Mouse (Mus musculus): ENCODE measurements around the gene 1700088E04Rik.

Gene 1700088E04Rik

GRCm38 (mm10) chr15:79131442-79131841 is 9.6 kb downstream of the 1700088E04Rik start:
- peak; percentile 94 for DNase-seq (ENCODE audit: low read depth, low spot score)

DNA sequence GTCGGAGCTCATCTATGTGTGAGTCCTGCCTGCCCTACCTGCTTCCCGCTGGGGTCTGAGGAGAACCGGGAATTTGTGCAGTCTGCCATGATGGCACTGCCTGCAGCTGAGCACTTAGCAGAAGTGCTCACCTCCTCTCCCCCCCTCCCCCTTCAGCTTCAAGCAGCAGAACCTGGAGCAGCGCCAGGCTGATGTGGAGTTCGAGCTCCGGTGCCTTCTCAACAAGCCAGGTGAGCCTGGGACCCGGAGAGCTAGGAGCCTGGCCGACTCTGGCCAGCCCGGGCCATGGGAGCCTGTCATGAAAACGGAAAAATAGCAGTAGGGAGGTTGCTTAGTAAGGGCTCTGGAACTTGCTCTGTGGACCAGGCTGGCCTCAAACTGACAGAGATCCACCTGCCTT is 10.3 kb downstream of the 1700088E04Rik start:
- DNase-seq (ENCODE audit: low read depth, low spot score): no peak

DNA sequence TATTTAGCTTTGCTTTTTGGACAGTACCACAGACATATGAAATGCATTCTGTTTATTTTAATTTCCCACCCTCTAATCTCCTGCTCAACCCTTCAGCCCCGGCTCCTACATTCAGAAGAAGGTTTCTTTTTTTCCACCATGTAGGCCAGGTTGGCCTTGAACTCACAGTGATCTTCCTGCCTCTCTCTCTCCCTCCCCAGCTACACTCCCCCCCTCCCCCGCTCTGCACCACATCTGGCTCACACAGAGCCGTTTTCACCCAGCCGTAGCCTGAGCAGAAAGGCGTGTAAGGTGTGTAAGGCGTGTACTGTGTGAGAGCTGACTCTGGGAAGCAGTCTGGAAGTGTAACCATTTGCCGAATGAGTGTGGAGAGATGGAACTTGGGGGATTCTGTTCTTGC is 11.7 kb downstream of the 1700088E04Rik start:
- DNase-seq (ENCODE audit: low read depth, low spot score): no peak

DNA sequence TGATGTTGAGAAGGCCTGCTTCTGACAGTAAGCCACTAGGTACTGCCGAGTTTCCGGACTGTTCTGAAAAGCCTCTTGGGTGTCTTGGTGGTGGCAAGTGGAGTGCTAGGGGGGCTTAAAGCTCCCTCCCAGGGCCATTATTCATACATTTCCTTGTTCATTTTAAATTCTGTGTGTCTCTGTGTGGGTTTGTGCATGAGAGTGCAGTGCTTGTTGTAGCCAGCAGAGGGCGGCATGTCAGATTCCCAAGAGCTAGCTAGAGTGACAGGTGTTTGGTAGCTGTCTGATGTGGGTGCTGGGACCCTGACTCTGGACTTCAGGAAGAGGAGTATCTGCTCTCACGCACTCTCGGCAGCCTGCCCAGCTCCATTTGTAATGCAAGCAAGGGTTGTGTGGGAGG is 12.8 kb downstream of the 1700088E04Rik start:
- DNase-seq (ENCODE audit: low read depth, low spot score): peak; percentile 29

GRCm38 (mm10) chr15:79127101-79127500 is 14.0 kb downstream of the 1700088E04Rik start:
- no peak for DNase-seq (ENCODE audit: low read depth, low spot score)

GRCm38 (mm10) chr15:79126217-79126932 is 14.7 kb downstream of the 1700088E04Rik start:
- DNase-seq (ENCODE audit: low read depth, low spot score): peak; percentile 67

GRCm38 (mm10) chr15:79124331-79124875 is 16.6 kb downstream of the 1700088E04Rik start:
- no peak for DNase-seq (ENCODE audit: low read depth, low spot score)

DNA sequence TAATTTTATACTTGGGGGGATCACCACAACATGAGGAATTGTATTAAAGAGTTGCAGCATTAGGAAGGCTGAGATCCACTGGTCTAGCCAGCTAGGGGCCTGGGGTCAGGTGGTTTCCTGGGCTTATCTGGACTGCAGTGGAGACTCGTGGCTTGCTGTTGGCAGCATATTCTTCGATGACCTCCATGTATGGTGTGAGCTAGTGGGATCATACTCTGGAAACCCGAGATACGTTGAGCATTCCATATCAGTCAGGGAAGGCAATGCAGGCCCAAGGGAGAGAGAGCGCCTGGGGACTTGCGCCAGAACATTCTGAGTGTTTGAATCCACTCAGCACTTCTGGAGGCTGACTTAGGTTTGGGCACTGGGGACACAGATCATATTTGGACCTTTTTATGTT is 17.3 kb downstream of the 1700088E04Rik start:
- DNase-seq (ENCODE audit: low read depth, low spot score): no peak

DNA sequence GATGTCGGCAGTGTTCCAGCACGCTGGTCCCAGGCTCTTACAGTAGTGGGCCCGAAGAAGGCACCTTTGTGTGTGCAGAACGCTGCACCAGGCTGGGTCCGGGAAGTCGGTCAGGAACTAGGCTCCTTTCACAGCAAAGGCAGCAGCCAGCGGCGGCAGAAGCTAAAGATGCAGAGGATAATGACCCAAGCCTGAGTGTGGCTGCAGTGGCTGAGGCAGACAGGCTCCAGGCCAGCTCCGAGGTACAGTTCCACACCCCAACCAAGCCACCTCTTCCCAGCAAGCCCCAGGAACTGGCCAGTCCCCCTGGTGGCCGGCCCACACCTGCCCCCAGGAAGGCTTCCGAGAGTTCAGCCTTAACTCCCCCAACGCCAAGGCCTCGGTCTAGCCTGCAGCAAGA is 18.5 kb downstream of the 1700088E04Rik start:
- no peak for DNase-seq (ENCODE audit: low read depth, low spot score)

DNA sequence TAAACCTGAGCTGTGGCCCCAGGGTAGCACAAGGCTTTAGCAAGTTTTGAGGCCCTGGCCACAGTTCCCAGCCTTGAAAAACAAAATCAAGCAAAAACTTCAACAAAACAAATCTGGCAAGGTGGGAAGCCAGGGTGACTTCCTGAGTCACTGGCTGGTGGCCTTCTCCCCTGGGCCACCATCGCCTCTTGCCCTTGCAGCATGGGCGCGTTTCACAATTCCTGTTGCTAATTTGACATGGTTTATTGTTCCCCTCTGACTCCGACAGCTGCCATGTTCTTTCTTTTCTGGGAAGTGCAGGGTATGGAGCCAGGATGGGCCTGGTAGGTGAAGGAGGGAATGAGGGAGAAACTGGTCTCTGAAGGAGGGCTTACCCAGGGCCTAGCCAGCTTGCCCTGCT is 18.9 kb downstream of the 1700088E04Rik start:
- DNase-seq (ENCODE audit: low read depth, low spot score): no peak

- DNase-seq (ENCODE audit: low read depth, low spot score): no peak
These were observed 21.6 kb downstream of the 1700088E04Rik start for GRCm38 (mm10) chr15:79119491-79119890.

DNA sequence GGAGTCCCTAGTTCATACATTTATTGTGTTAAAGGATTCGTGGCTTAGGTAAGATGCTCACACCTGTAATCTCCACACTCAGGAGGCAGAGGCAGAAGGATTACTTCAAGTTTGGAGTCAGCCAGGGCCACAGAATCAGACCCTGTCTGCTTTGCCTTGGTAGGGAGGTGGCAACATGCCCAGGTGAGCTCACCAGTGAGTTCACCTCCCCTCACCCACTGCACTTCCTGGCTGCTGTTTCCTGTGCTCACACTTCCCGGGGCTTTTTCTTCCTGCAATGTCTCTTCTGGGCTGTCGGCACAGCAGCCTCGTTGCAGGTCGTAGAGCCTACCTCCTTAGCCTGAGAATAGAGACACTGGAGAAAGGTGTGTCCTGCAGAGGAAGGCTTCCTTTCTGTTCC is 25.8 kb downstream of the 1700088E04Rik start:
- no peak for DNase-seq (ENCODE audit: low read depth, low spot score)

DNA sequence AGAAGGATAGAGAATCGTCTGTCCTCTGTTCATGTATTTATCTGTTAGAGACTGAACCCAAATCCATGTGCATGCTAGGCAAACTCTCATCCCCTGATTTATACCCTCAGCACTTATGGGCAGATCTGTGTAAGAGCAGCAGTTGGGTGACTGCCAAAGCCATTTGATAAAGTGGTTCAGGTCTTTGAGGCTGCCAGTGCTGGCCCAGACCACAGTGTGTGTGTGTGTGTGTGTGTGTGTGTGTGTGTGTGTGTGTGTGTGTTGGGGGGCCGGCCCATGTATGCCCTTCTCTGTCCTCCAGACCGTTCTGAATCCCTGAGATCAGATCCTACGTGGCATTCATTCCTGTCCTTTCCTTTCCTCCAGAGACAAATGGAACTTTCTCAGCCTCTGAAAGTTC is 29.3 kb downstream of the 1700088E04Rik start:
- DNase-seq (ENCODE audit: low read depth, low spot score): peak; percentile 21

- DNase-seq (ENCODE audit: low read depth, low spot score): no peak
These were observed 30.5 kb downstream of the 1700088E04Rik start for GRCm38 (mm10) chr15:79110528-79110927.

DNA sequence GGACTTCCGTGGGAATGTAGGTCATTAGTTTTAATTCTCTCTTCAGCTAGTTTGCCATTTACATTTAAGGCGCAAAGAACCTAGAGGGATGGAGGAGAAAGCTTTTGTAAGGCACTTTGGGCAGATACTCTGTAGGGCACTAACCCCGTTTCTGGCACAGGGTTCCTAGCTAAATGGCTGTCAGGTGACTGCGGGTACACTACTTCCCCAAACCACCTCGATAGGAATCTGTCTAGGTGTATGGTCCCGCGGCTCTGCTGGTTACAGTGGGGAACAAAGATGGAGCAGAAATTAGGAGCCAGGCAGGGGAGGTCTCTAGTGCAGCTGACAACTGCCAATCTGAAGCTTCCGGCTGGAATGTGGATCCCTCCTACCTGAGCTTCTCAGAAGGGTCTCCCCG is 31.0 kb downstream of the 1700088E04Rik start:
- no peak for DNase-seq (ENCODE audit: low read depth, low spot score)

DNA sequence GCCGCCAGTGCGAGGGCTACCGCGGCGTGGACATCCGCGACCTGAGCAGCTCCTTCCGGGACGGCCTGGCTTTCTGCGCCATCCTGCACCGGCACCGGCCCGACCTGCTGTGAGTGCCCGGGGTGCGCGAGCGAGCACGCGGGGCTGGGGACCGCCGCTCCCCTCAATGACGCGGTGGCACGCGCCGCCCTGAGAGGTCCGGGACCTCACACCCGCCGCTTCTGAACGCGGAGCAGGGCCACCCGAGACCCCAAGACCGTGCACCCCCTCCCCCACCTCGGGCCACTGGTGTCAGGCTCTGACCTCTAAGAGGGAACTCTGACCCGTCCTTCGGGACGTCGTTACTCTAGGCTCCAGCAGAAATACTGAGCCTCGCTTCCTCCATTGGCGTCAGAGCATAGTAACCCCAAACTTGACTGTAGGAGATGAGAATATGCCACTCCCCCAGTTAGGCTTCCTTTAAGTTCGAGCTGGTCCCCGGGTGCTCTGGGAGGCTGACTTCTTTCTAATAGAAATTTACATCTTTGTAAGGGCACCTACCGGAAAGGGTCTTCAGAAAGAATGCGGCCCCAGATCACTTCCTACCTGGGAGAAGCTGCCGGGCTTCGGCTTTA is 31.6 kb downstream of the 1700088E04Rik start:
- peak; percentile 37 for DNase-seq (ENCODE audit: low read depth, low spot score)

DNA sequence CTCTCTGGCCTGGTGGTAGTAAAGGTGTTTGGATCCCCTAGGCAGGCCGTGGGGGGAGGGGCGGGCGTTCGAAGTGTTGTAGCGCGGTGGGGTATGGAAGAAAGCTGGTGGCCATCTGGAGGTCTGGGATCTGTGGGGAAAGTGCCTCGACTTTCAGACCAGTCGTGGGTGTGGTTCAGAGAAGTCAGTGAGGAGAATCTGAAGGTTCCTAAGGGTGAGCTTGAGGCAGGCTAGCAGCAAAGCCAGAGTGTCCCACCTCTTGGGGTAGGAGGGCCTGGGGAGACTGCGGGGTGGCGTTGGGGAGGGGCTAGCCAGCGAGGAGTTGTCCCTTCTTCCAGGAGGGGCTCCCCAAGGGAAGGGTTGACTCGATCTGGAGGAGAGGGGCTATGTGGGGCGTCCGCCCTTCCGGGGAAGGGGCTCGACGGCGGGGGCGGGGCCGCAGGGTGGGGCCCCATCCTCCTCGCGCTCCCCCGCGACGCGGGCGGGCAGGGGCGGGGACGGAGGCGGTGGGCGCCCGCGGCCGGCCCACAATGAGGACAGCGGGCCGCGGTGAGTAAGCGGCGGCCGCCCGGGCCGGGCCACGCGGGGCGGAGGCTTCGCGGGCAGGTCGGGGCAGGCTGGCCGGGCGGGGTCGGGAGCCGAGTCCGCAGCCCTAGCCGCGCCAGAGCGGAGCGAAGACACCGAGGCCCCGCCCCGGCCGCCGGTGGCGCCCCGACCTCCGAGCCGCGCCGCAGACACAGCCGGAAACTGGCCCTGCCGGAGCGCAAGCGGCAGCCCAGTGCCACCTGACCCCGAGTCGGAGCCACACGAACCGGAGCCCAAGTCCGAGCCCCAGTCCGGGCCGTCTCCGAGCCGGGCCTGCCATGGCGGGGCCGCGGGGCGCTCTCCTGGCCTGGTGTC is 32.4 kb downstream of the 1700088E04Rik start, which contains the start of gene Micall1:
Micall1 (plus strand) TSS at position 478 of the 900 bp plus-strand sequence.
- peak; percentile 87 for DNase-seq (ENCODE audit: low read depth, low spot score)

- peak; percentile 84 for DNase-seq (ENCODE audit: low read depth, low spot score)
These were observed 33.1 kb downstream of the 1700088E04Rik start for GRCm38 (mm10) chr15:79107966-79108365.

GRCm38 (mm10) chr15:79105804-79106203 is 35.2 kb downstream of the 1700088E04Rik start:
- no peak for DNase-seq (ENCODE audit: low read depth, low spot score)

DNA sequence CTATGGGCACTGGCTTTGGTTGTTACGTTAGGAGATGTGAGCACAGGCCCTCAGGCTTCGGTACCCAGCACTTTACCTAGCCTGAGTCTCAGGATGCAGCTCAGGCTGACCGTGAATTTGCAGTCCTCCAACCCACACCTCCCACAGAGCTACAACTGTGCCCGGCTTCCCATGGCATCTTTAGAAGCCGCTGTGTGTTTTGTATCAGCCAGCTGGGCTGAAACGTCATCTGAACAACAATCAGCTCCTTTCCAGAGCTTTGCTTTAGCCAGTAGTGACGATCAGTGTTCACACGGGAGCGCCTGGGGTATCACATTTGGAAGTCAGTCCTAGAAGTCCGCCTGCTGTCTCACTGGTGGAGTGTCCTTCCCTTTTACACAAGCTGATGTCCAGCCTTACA is 37.8 kb downstream of the 1700088E04Rik start:
- DNase-seq (ENCODE audit: low read depth, low spot score): no peak

- DNase-seq (ENCODE audit: low read depth, low spot score): peak; percentile 19
These were observed 39.5 kb downstream of the 1700088E04Rik start for GRCm38 (mm10) chr15:79101531-79101930.

- peak; percentile 70 for DNase-seq (ENCODE audit: low read depth, low spot score)
These were observed 40.7 kb downstream of the 1700088E04Rik start for GRCm38 (mm10) chr15:79100391-79100790.

Measured in 3T3-L1 (cell line).